Mouse (Mus musculus): ENCODE results near the gene Pgls. TPM values are rescaled to one million over a fixed set of nuclear protein-coding genes. Genes with fewer than 3 reads are reported as not detected.

Gene Pgls
- polyA plus RNA-seq, 1 experiment from 2014 or later: 239 TPM

- Histone ChIP-seq H3K27ac (replicated peaks; ENCODE audit: low read depth, low read length) (no peak overlapping the region), H3K9ac (ENCODE audit: low read length) (no peak overlapping the region), H3K9me3 (ENCODE audit: control insufficient read depth, low read length) (no peaks in the 10 kb centered on the region), H3K36me3 (ENCODE audit: control insufficient read depth, insufficient read depth, low read length) (peaks cover 23% of the 10 kb centered on the region), H3K4me1 (ENCODE audit: control insufficient read depth, insufficient read depth, low read length) (peaks cover 8% of the 10 kb centered on the region), H3K4me2 (ENCODE audit: low read depth, severe bottlenecking) (no peak overlapping the region), H3K4me3 (ENCODE audit: low read depth, low read length) (no peak overlapping the region), H3K27me3 (ENCODE audit: control insufficient read depth, insufficient read depth, low read length) (no peaks in the 10 kb centered on the region)
- ATAC-seq (ENCODE audit: insufficient number of reproducible peaks, low FRiP score, low TSS enrichment, low read depth) (no peak), DNase-seq (ENCODE audit: low spot score) (no peak)
- WGBS: 42% methylated on average over 4 of the region's 4 CpGs
Observed at GRCm38 (mm10) chr8:71613418-71613817, 21.4 kb downstream of the Pgls start.

- no peak overlapping the region for H3K4me3 ChIP-seq (ENCODE audit: low read depth, low read length)
- H3K27me3 ChIP-seq (ENCODE audit: control insufficient read depth, insufficient read depth, low read length): no peaks in the 10 kb centered on the region
- no peak overlapping the region for H3K9ac ChIP-seq (ENCODE audit: low read length)
- no peak overlapping the region for H3K4me2 ChIP-seq (ENCODE audit: low read depth, severe bottlenecking)
- peaks cover 66% of the 10 kb centered on the region for H3K36me3 ChIP-seq (ENCODE audit: control insufficient read depth, insufficient read depth, low read length)
- no peak for DNase-seq (ENCODE audit: low spot score)
- H3K27ac ChIP-seq (replicated peaks; ENCODE audit: low read depth, low read length): no peak overlapping the region
- WGBS: 92% methylated on average over 2 of the region's 2 CpGs
- H3K4me1 ChIP-seq (ENCODE audit: control insufficient read depth, insufficient read depth, low read length): no peaks in the 10 kb centered on the region
- ATAC-seq (ENCODE audit: insufficient number of reproducible peaks, low FRiP score, low TSS enrichment, low read depth): no peak
- peaks cover 18% of the 10 kb centered on the region for H3K9me3 ChIP-seq (ENCODE audit: control insufficient read depth, low read length)
Observed at GRCm38 (mm10) chr8:71619786-71620185, 27.8 kb downstream of the Pgls start.

- ATAC-seq (ENCODE audit: insufficient number of reproducible peaks, low FRiP score, low TSS enrichment, low read depth) (no peak), DNase-seq (ENCODE audit: low spot score) (no peak)
- Histone ChIP-seq H3K9me3 (ENCODE audit: control insufficient read depth, low read length) (peaks cover 18% of the 10 kb centered on the region), H3K9ac (ENCODE audit: low read length) (no peak overlapping the region), H3K27ac (replicated peaks; ENCODE audit: low read depth, low read length) (no peak overlapping the region), H3K36me3 (ENCODE audit: control insufficient read depth, insufficient read depth, low read length) (peaks cover 38% of the 10 kb centered on the region), H3K4me1 (ENCODE audit: control insufficient read depth, insufficient read depth, low read length) (peaks cover 4% of the 10 kb centered on the region; the same call in 1 of the 2 replicates), H3K27me3 (ENCODE audit: control insufficient read depth, insufficient read depth, low read length) (peaks cover 4% of the 10 kb centered on the region), H3K4me3 (ENCODE audit: low read depth, low read length) (no peak overlapping the region), H3K4me2 (ENCODE audit: low read depth, severe bottlenecking) (no peak overlapping the region)
- 94% methylated on average over 1 of the region's 1 CpGs for WGBS
Observed at GRCm38 (mm10) chr8:71625088-71625487, 33.1 kb downstream of the Pgls start.

GRCm38 (mm10) chr8:71626753-71627152, 34.8 kb downstream of the Pgls start:
- 88% methylated on average over 9 of the region's 9 CpGs for WGBS
- peaks cover 26% of the 10 kb centered on the region for H3K36me3 ChIP-seq (ENCODE audit: control insufficient read depth, insufficient read depth, low read length)
- peaks cover 16% of the 10 kb centered on the region for H3K9me3 ChIP-seq (ENCODE audit: control insufficient read depth, low read length)
- no peak overlapping the region for H3K4me2 ChIP-seq (ENCODE audit: low read depth, severe bottlenecking)
- no peak overlapping the region for H3K4me3 ChIP-seq (ENCODE audit: low read depth, low read length)
- H3K27ac ChIP-seq (replicated peaks; ENCODE audit: low read depth, low read length): no peak overlapping the region
- DNase-seq (ENCODE audit: low spot score): no peak
- H3K9ac ChIP-seq (ENCODE audit: low read length): no peak overlapping the region
- no peak for ATAC-seq (ENCODE audit: insufficient number of reproducible peaks, low FRiP score, low TSS enrichment, low read depth)
- peaks cover 5% of the 10 kb centered on the region; the same call in 1 of the 2 replicates for H3K4me1 ChIP-seq (ENCODE audit: control insufficient read depth, insufficient read depth, low read length)
- H3K27me3 ChIP-seq (ENCODE audit: control insufficient read depth, insufficient read depth, low read length): peaks cover 9% of the 10 kb centered on the region

GRCm38 (mm10) chr8:71627265-71628099, 35.5 kb downstream of the Pgls start:
- no peak overlapping the region for H3K4me3 ChIP-seq (ENCODE audit: low read depth, low read length)
- peaks cover 10% of the 10 kb centered on the region for H3K9me3 ChIP-seq (ENCODE audit: control insufficient read depth, low read length)
- 44% methylated on average over 9 of the region's 9 CpGs for WGBS
- peaks cover 9% of the 10 kb centered on the region for H3K27me3 ChIP-seq (ENCODE audit: control insufficient read depth, insufficient read depth, low read length)
- peaks cover 18% of the 10 kb centered on the region for H3K36me3 ChIP-seq (ENCODE audit: control insufficient read depth, insufficient read depth, low read length)
- no peak overlapping the region for H3K4me2 ChIP-seq (ENCODE audit: low read depth, severe bottlenecking)
- no peak overlapping the region for H3K9ac ChIP-seq (ENCODE audit: low read length)
- no peak overlapping the region for H3K27ac ChIP-seq (replicated peaks; ENCODE audit: low read depth, low read length)
- no peak for DNase-seq (ENCODE audit: low spot score)
- ATAC-seq (ENCODE audit: insufficient number of reproducible peaks, low FRiP score, low TSS enrichment, low read depth): no peak
- peaks cover 5% of the 10 kb centered on the region; the same call in 1 of the 2 replicates for H3K4me1 ChIP-seq (ENCODE audit: control insufficient read depth, insufficient read depth, low read length)

- H3K4me2 ChIP-seq (ENCODE audit: low read depth, severe bottlenecking): peak overlapping the region; percentile 96
- H3K36me3 ChIP-seq (ENCODE audit: control insufficient read depth, insufficient read depth, low read length): peaks cover 8% of the 10 kb centered on the region
- H3K4me3 ChIP-seq (ENCODE audit: low read depth, low read length): peak overlapping the region; percentile 50
- peaks cover 9% of the 10 kb centered on the region for H3K9me3 ChIP-seq (ENCODE audit: control insufficient read depth, low read length)
- peaks cover 14% of the 10 kb centered on the region for H3K27me3 ChIP-seq (ENCODE audit: control insufficient read depth, insufficient read depth, low read length)
- peaks cover 5% of the 10 kb centered on the region; the same call in 1 of the 2 replicates for H3K4me1 ChIP-seq (ENCODE audit: control insufficient read depth, insufficient read depth, low read length)
- ATAC-seq (ENCODE audit: insufficient number of reproducible peaks, low FRiP score, low TSS enrichment, low read depth) (0 out of 2 replicates have a peak, but pooled peaks have one; percentile 5), DNase-seq (ENCODE audit: low spot score) (no peak)
- H3K27ac ChIP-seq (replicated peaks; ENCODE audit: low read depth, low read length): no peak overlapping the region
- WGBS: 12% methylated on average over 16 of the region's 16 CpGs
- H3K9ac ChIP-seq (ENCODE audit: low read length): peak overlapping the region; percentile 65
Observed at GRCm38 (mm10) chr8:71628396-71629095, 36.6 kb downstream of the Pgls start.

GRCm38 (mm10) chr8:71629096-71629697, 37.2 kb downstream of the Pgls start:
- H3K4me2 ChIP-seq (ENCODE audit: low read depth, severe bottlenecking): peak overlapping the region; percentile 96
- peaks cover 5% of the 10 kb centered on the region; the same call in 1 of the 2 replicates for H3K4me1 ChIP-seq (ENCODE audit: control insufficient read depth, insufficient read depth, low read length)
- H3K27ac ChIP-seq (replicated peaks; ENCODE audit: low read depth, low read length): no peak overlapping the region
- WGBS: 0% methylated on average over 54 of the region's 55 CpGs
- ATAC-seq (ENCODE audit: insufficient number of reproducible peaks, low FRiP score, low TSS enrichment, low read depth): peak; percentile 83
- peak overlapping the region; percentile 50 for H3K4me3 ChIP-seq (ENCODE audit: low read depth, low read length)
- H3K36me3 ChIP-seq (ENCODE audit: control insufficient read depth, insufficient read depth, low read length): peaks cover 3% of the 10 kb centered on the region; the same call in 1 of the 2 replicates
- H3K9ac ChIP-seq (ENCODE audit: low read length): peak overlapping the region; percentile 65
- H3K27me3 ChIP-seq (ENCODE audit: control insufficient read depth, insufficient read depth, low read length): peaks cover 18% of the 10 kb centered on the region
- H3K9me3 ChIP-seq (ENCODE audit: control insufficient read depth, low read length): peaks cover 9% of the 10 kb centered on the region
- peak; percentile 95 for DNase-seq (ENCODE audit: low spot score)

- H3K4me1 ChIP-seq (ENCODE audit: control insufficient read depth, insufficient read depth, low read length): peaks cover 5% of the 10 kb centered on the region; the same call in 1 of the 2 replicates
Observed at GRCm38 (mm10) chr8:71629781-71630212, 37.8 kb downstream of the Pgls start.

More at GRCm38 (mm10) chr8:71629781-71630212, 37.8 kb downstream of the Pgls start:
- Histone ChIP-seq H3K4me2 (ENCODE audit: low read depth, severe bottlenecking) (peak overlapping the region; percentile 96), H3K36me3 (ENCODE audit: control insufficient read depth, insufficient read depth, low read length) (no peaks in the 10 kb centered on the region), H3K4me3 (ENCODE audit: low read depth, low read length) (peak overlapping the region; percentile 50), H3K27me3 (ENCODE audit: control insufficient read depth, insufficient read depth, low read length) (peaks cover 24% of the 10 kb centered on the region), H3K27ac (replicated peaks; ENCODE audit: low read depth, low read length) (no peak overlapping the region), H3K9ac (ENCODE audit: low read length) (peak overlapping the region; percentile 65), H3K9me3 (ENCODE audit: control insufficient read depth, low read length) (peaks cover 9% of the 10 kb centered on the region)
- WGBS: 3% methylated on average over 25 of the region's 25 CpGs
- DNase-seq (ENCODE audit: low spot score) (peak; percentile 55), ATAC-seq (ENCODE audit: insufficient number of reproducible peaks, low FRiP score, low TSS enrichment, low read depth) (peak; percentile 14; the same call in 1 of the 2 replicates)

Data from limb, embryonic 11.5 days (tissue).